Mouse (Mus musculus): ENCODE measurements at regions not wholly inside any gene's neighbourhood (a gene's known extent, or its start where the extent isn't known, plus 50 kb on each side); places are given as distances from the start of the nearest gene placed in this dataset.
"Not testable (repeated sequence)": the region's sequence is repeated elsewhere in the genome, so short reads cannot be mapped to it uniquely, and the experiment has no call there.

- DNase-seq (ENCODE audit: low spot score), result peak; percentile 38
Observed at GRCm38 (mm10) chr10:57000892-57001722, 485.1 kb upstream of the Hsf2 start.

GRCm38 (mm10) chr10:57001723-57002110 lies 484.5 kb upstream of the Hsf2 start:
- no peak for DNase-seq (ENCODE audit: low spot score)

GRCm38 (mm10) chr10:57037641-57038040 lies 448.5 kb upstream of the Hsf2 start:
- DNase-seq (ENCODE audit: low spot score), result no peak

GRCm38 (mm10) chr10:57040201-57040600 lies 446.0 kb upstream of the Hsf2 start:
- no peak for DNase-seq (ENCODE audit: low spot score)

DNA sequence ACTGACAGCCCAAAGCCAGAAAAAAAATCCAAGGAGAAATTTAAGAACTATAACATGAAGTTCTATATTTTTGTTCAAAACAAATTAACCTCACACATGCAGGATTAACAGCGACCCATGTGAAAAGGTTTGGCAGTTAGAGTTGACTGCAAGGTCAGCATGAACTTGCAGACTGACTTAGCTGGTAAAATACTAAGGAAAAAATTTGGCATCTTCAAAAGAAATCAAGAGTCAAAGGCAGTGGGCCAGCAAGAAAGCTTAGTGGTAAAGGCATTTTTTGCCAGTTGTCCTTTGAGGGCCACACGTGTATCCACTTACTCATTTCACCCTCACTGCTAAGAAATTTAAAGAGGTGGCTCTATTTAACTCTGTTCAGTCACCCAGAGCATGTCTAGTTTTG lies 440.2 kb upstream of the Hsf2 start:
- DNase-seq (ENCODE audit: low spot score), result no peak

DNA sequence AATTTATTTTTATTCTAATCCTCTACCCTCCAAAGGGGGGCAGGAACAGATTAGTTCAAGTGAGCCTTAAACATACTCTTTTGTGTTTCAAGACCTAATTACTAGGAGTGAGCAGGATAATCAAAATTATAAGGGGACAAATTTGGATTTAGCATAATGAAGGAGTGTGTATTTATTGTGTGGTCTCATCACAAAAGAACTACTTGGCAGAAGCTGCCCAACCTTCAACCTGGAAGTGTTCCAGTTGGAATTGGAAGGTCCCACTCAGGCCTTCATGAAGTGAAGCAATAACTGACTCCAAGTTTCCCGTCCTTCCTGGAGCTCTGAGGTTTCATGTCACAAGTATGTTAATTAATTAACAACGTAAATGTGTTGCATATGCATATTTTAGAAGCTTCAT lies 439.3 kb upstream of the Hsf2 start:
- DNase-seq (ENCODE audit: low spot score), result no peak

GRCm38 (mm10) chr10:57047719-57048118 lies 438.5 kb upstream of the Hsf2 start:
- no peak for DNase-seq (ENCODE audit: low spot score)

- DNase-seq (ENCODE audit: low spot score), result not testable (repeated sequence)
Observed at GRCm38 (mm10) chr10:57053375-57053774, 432.8 kb upstream of the Hsf2 start.

GRCm38 (mm10) chr10:57090131-57090530 lies 396.1 kb upstream of the Hsf2 start:
- no peak for DNase-seq (ENCODE audit: low spot score)

GRCm38 (mm10) chr10:57095920-57096319 lies 390.3 kb upstream of the Hsf2 start:
- DNase-seq (ENCODE audit: low spot score), result no peak

DNA sequence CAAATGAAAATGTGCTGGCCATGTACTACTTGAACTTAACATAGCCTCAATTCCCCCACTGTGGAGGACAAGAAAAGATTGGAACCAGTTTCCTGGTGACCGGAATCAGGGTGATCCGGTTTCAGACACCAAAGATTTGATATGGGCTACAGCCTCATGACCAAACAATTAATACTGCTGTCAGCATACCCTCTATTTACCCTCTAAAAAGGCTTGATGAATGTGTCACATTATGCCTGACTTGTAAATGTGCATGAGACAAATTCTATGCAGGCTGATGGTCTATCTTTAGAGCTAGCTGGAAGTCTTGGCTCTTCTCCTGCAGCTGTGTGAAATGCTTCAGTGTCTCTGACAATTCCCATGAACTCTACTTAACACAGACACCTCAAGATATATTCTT lies 372.8 kb upstream of the Hsf2 start:
- no peak for DNase-seq (ENCODE audit: low spot score)

GRCm38 (mm10) chr10:57114696-57115271 lies 371.4 kb upstream of the Hsf2 start:
- DNase-seq (ENCODE audit: low spot score), result no peak

DNA sequence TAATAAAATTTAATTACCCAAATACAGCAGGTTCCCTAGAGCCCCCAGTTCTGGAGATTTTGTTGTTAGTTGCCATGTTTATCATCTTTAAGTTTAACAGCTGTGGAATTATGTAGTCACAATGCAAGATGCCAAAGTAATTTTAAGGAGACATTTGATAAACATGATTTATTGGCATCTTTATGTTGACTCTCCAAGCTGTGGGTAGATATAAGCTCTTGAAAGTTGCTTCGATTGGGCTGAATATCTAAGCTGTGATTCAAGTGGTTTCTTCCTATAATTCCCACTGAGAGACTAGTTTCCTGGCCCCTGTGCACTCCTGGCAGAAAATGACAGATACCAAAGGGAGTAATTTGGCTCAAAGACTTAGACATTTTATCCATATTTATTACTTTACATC lies 364.7 kb upstream of the Hsf2 start:
- no peak for DNase-seq (ENCODE audit: low spot score)

- DNase-seq (ENCODE audit: low spot score), result no peak
Observed at GRCm38 (mm10) chr10:57127185-57127584, 359.0 kb upstream of the Hsf2 start.

GRCm38 (mm10) chr10:57156426-57156825 lies 329.8 kb upstream of the Hsf2 start:
- DNase-seq (ENCODE audit: low spot score), result no peak

DNA sequence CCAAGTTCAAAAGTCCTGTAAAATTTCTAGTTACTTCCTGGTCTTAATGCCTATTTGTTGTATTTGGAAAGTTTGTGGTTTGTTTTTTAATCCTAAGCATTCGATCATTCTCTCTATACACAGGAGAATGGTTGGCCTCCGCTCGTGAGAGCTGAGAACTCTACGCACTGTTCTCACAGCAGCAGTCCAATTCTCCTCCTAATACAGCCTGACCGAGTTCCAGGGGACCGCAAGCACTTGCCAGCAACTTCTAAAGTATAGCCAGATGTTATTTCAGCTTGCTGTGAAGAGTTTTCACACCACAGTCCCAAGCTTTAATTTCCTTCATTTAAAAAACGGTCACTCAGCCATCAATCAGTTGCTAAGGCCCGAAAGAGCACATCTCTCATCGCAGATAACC lies 329.3 kb upstream of the Hsf2 start:
- no peak for DNase-seq (ENCODE audit: low spot score)

DNA sequence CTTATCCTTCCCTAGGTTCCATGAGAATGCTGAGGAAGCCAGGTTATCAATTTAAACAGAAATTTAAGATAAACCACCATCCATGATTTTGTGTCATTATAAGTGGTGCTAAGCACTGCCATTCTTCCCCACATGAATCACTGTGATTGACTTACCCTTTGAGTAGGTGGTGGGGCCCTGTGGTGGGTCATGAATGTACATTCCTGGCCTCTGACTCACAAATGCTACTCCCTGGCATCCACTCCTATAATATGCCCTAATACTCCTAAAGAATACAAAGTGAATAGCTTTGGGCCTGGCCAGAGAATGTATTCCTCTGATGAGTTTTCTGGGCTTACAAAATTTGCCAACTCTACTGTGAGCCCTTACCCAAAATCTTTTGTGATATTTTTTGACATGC lies 325.6 kb upstream of the Hsf2 start:
- DNase-seq (ENCODE audit: low spot score), result no peak

- no peak for DNase-seq (ENCODE audit: low spot score)
Observed at GRCm38 (mm10) chr10:57163359-57163758, 322.8 kb upstream of the Hsf2 start.

- DNase-seq (ENCODE audit: low spot score), result peak; percentile 70
Observed at GRCm38 (mm10) chr10:57183560-57183959, 302.6 kb upstream of the Hsf2 start.

- DNase-seq (ENCODE audit: low spot score), result no peak
Observed at GRCm38 (mm10) chr10:57210701-57211100, 275.5 kb upstream of the Hsf2 start.

- DNase-seq (ENCODE audit: low spot score), result no peak
Observed at GRCm38 (mm10) chr10:57231117-57231516, 255.1 kb upstream of the Hsf2 start.

GRCm38 (mm10) chr10:57281220-57281619 lies 205.0 kb upstream of the Hsf2 start:
- DNase-seq (ENCODE audit: low spot score), result no peak

DNA sequence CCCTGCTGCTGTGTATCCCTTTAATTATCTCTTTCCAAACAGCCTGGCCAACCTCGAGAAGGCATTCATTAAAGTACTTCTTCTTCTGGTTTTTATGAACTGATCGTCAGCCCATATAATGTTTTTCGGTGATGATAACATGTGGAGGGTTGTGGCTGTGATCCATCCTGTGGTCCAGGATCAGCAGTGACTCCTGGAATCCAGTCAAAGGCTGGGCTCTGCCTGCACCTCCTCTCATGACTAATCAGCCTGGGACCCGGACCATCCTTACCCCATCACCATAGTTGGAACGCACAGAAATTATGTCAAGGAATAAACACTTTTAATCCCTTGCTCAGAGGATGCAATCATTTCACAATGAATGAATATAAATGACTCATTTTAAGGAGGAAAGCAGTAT lies 203.3 kb upstream of the Hsf2 start:
- no peak for DNase-seq (ENCODE audit: low spot score)

DNA sequence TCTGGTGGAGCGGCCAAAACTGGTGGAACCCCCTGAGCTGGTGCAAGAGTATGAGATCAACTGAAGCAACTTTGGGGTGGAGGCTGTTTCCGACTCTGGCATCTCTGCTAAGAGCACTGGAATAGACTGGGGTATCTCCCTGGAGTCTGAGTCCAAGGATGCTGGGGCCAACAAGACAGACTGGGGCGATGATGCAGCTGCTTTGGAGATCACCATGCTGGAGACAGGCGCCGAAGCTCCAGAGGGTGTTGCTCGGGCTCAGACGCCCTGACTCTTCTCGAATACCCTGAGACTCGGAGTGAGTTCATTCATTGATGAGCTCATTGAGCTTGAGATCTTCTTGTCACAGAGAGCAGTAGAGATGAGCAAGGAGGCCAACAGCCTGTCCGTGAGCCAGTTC lies 194.6 kb upstream of the Hsf2 start:
- no peak for DNase-seq (ENCODE audit: low spot score)
